Mouse (Mus musculus): Measurements from ENCODE around the gene Sult6b1. TPM values are rescaled to one million over a fixed set of nuclear protein-coding genes. Genes with fewer than 3 reads are reported as not detected.

Sult6b1 gene
- polyA plus RNA-seq, 1 experiment from 2014 or later, result 0.10 TPM

Other genes with a start within 250 kb of the Sult6b1 start
- gene Strn, start 169.8 kb downstream of the Sult6b1 start, polyA plus RNA-seq (2015; fragmentation: Nextera tagmentation; extraction: Ambion mirVana), result 5.2 and 5.6 TPM in 2 replicates
- 16.3 and 17.5 TPM in 2 replicates for gene Heatr5b, start 71.6 kb downstream of the Sult6b1 start, polyA plus RNA-seq (2015; fragmentation: Nextera tagmentation; extraction: Ambion mirVana)
- 56.5 and 59.2 TPM in 2 replicates for gene Gpatch11, start 71.4 kb downstream of the Sult6b1 start, polyA plus RNA-seq (2015; fragmentation: Nextera tagmentation; extraction: Ambion mirVana)
- gene Eif2ak2, start 24.4 kb downstream of the Sult6b1 start, polyA plus RNA-seq (2015; fragmentation: Nextera tagmentation; extraction: Ambion mirVana), result 15.4 and 16.2 TPM in 2 replicates
- gene Cebpzos, start 9.5 kb upstream of the Sult6b1 start, polyA plus RNA-seq (2015; fragmentation: Nextera tagmentation; extraction: Ambion mirVana), result 119 and 125 TPM in 2 replicates
- 75.3 and 78.3 TPM in 2 replicates for gene Cebpz, start 30.1 kb upstream of the Sult6b1 start, polyA plus RNA-seq (2015; fragmentation: Nextera tagmentation; extraction: Ambion mirVana)
- gene Ndufaf7, start 30.1 kb upstream of the Sult6b1 start, polyA plus RNA-seq (2015; fragmentation: Nextera tagmentation; extraction: Ambion mirVana), result 60.5 and 65.5 TPM in 2 replicates
- gene Prkd3, start 113.8 kb upstream of the Sult6b1 start, polyA plus RNA-seq (2015; fragmentation: Nextera tagmentation; extraction: Ambion mirVana), result 43.0 and 46.9 TPM in 2 replicates
- gene Qpct, start 144.9 kb upstream of the Sult6b1 start, polyA plus RNA-seq (2015; fragmentation: Nextera tagmentation; extraction: Ambion mirVana), result 7.3 and 8.6 TPM in 2 replicates